Mouse (Mus musculus): ENCODE results near the gene Fndc3b.

GRCm38 (mm10) chr3:27494698-27495097 lies 216.4 kb downstream of the Fndc3b start:
- TF ChIP-seq CTCF (conservative IDR thresholded peaks at IDR 0.05; ENCODE audit: low read length) (no peak), NANOG (IDR thresholded peaks at IDR 0.05; ENCODE audit: borderline replicate concordance, low read length) (no peak)

All from E14TG2a.4 (cell line).